Mouse (Mus musculus): ENCODE measurements around the gene Gm10324.
"Not testable (repeated sequence)": the region's sequence is repeated elsewhere in the genome, so short reads cannot be mapped to it uniquely, and the experiment has no call there.

Gene Gm10324

GRCm38 (mm10) chr13:66119247-66119646 is at the start of gene Gm10324:
Gene Gm10324 (plus strand): TSS chr13:66119547.
- DNase-seq (ENCODE audit: low spot score): not testable (repeated sequence)

Data from layer of hippocampus, adult 11-12 months (tissue).